Mouse (Mus musculus) cortical plate, adult 2 months (tissue): ENCODE results near the gene Anapc16.

Source experiments
- CTCF ChIP-seq: fragments of 200-500 bp; IDR thresholded peaks from 2 replicates; pipeline ENCODE4 v1.5.1; 2011; ENCODE audit warnings: mild to moderate bottlenecking, control low read depth, low read length; ENCODE audit not compliant: insufficient read depth; ENCODE audit errors: extremely low read depth
- POLR2A ChIP-seq: fragments of 200-500 bp; IDR thresholded peaks from 2 replicates; pipeline ENCODE4 v1.6.1; 2011; ENCODE audit warnings: mild to moderate bottlenecking, low read length, control low read depth; ENCODE audit not compliant: insufficient read depth; ENCODE audit errors: extremely low read depth

GRCm38 (mm10) chr10:59951211-59952151 lies 51.5 kb downstream of the Anapc16 start, which contains the start of gene Ddit4:
- TF ChIP-seq CTCF = no peak
- peak; percentile 100 for TF ChIP-seq POLR2A
